ENCODE assay signal across 9 mouse cellular contexts in genomic region chr16:8638131-8638530, GRCm38 (mm10). TPM values are rescaled to one million over a fixed set of nuclear protein-coding genes. Genes with fewer than 3 reads are reported as not detected.
A peak's percentile ranks its signal among the peaks of the same experiment; 100 is the strongest.
DNase-seq lines count a peak whose midpoint lies in the region; ATAC-seq and TF ChIP-seq lines count a peak whose summit lies in the region.
"Had no signal": no experiment of that assay in that cellular context is flagged by ENCODE, and none has a peak within 500 bp of the region (broad histone marks: within the 10 kb centered on the region; RNA-seq: fewer than 3 reads in every experiment).

No protein-coding gene starts in this region.

- H3K9ac ChIP-seq in lung, embryonic 14.5 days = peak overlapping the region; percentile 66
- H3K9ac ChIP-seq in embryonic facial prominence, embryonic 15.5 days = peak overlapping the region; percentile 89
- H3K9ac ChIP-seq in intestine, embryonic 16.5 days (ENCODE audit: low read depth, low read length) = peak overlapping the region; percentile 83
- peak overlapping the region; percentile 55 for H3K9ac ChIP-seq in neural tube, embryonic 14.5 days (replicated peaks; ENCODE audit: low read depth, low read length)

- ATAC-seq in lung, embryonic 14.5 days (ENCODE audit: insufficient read depth) = no peak
- no peak for ATAC-seq in embryonic facial prominence, embryonic 15.5 days (ENCODE audit: insufficient number of reproducible peaks, low FRiP score, low TSS enrichment, low read depth)
- ATAC-seq in intestine, embryonic 16.5 days = no peak
- ATAC-seq in neural tube, embryonic 14.5 days (ENCODE audit: low read depth) = no peak

- intact Hi-C loops in left cerebral cortex, postnatal 25 days (cut with DNase I) = loop anchor here (10.0 kb wide), 1 partner anchor 143 kb away; no protein-coding TSS in a partner anchor

- H3K27me3 ChIP-seq in lung, embryonic 14.5 days (ENCODE audit: insufficient read depth, low read length) = no peaks in the 10 kb centered on the region
- no peaks in the 10 kb centered on the region for H3K27me3 ChIP-seq in embryonic facial prominence, embryonic 15.5 days
- no peaks in the 10 kb centered on the region for H3K27me3 ChIP-seq in intestine, embryonic 16.5 days (replicated peaks; ENCODE audit: control insufficient read depth, insufficient read depth, low read length)
- H3K27me3 ChIP-seq in neural tube, embryonic 14.5 days (ENCODE audit: control insufficient read depth, insufficient read depth, low read length) = no peaks in the 10 kb centered on the region

- no peak for TF ChIP-seq CTCF in lung, embryonic 14.5 days (IDR thresholded peaks at IDR 0.05; ENCODE audit: low read depth)

- peak; percentile 10 for DNase-seq in lung, embryonic 14.5 days
- DNase-seq in lung, postnatal 14 days = no peak
- DNase-seq in left cerebral cortex, postnatal 25 days (ENCODE audit: low spot score in 2 of 2) = no peak
- DNase-seq in cerebellum, adult 8-10 months = no peak
- no peak for DNase-seq in kidney, adult 11 months

- H3K4me3 ChIP-seq in lung, embryonic 14.5 days (ENCODE audit: low read depth, low read length) = peak overlapping the region; percentile 84
- peak overlapping the region; percentile 62 for H3K4me3 ChIP-seq in embryonic facial prominence, embryonic 15.5 days (replicated peaks)
- peak overlapping the region; percentile 62 for H3K4me3 ChIP-seq in intestine, embryonic 16.5 days (ENCODE audit: low read length)
- H3K4me3 ChIP-seq in neural tube, embryonic 14.5 days (ENCODE audit: low read depth, low read length) = peak overlapping the region; percentile 64

- WGBS in lung, embryonic 14.5 days = 26% methylated on average over 7 of the region's 7 CpGs
- WGBS in embryonic facial prominence, embryonic 15.5 days = 35% methylated on average over 7 of the region's 7 CpGs
- 32% methylated on average over 7 of the region's 7 CpGs for WGBS in intestine, embryonic 16.5 days
- WGBS in neural tube, embryonic 14.5 days = 57% methylated on average over 7 of the region's 7 CpGs

- H3K36me3 ChIP-seq in lung, embryonic 14.5 days (ENCODE audit: insufficient read depth) = peaks cover 34% of the 10 kb centered on the region
- peaks cover 22% of the 10 kb centered on the region; the same call in 1 of the 2 replicates for H3K36me3 ChIP-seq in embryonic facial prominence, embryonic 15.5 days
- 0 out of 2 replicates have a peak, but pooled peaks cover 2% of the 10 kb centered on the region for H3K36me3 ChIP-seq in intestine, embryonic 16.5 days (ENCODE audit: control insufficient read depth, insufficient read depth, low read length)
- 0 out of 2 replicates have a peak, but pooled peaks cover 3% of the 10 kb centered on the region for H3K36me3 ChIP-seq in neural tube, embryonic 14.5 days (ENCODE audit: control insufficient read depth, insufficient read depth, low read length)

- peaks cover 13% of the 10 kb centered on the region; the same call in 1 of the 2 replicates for H3K4me1 ChIP-seq in lung, embryonic 14.5 days (ENCODE audit: insufficient read depth)
- H3K4me1 ChIP-seq in embryonic facial prominence, embryonic 15.5 days = peaks cover 22% of the 10 kb centered on the region
- H3K4me1 ChIP-seq in intestine, embryonic 16.5 days (ENCODE audit: control insufficient read depth, insufficient read depth, low read length) = peaks cover 17% of the 10 kb centered on the region
- H3K4me1 ChIP-seq in neural tube, embryonic 14.5 days (ENCODE audit: control insufficient read depth, insufficient read depth, low read length) = peaks cover 15% of the 10 kb centered on the region

- H3K9me3 ChIP-seq in lung, embryonic 14.5 days (ENCODE audit: low read depth, low read length) = no peaks in the 10 kb centered on the region
- H3K9me3 ChIP-seq in embryonic facial prominence, embryonic 15.5 days (replicated peaks) = no peaks in the 10 kb centered on the region
- H3K9me3 ChIP-seq in intestine, embryonic 16.5 days (ENCODE audit: control insufficient read depth, low read length) = no peaks in the 10 kb centered on the region
- H3K9me3 ChIP-seq in neural tube, embryonic 14.5 days (ENCODE audit: control insufficient read depth, low read length) = no peaks in the 10 kb centered on the region

- H3K27ac ChIP-seq in lung, embryonic 14.5 days (ENCODE audit: low read depth) = peak overlapping the region; percentile 90; the same call in 1 of the 2 replicates
- peak overlapping the region; percentile 84 for H3K27ac ChIP-seq in embryonic facial prominence, embryonic 15.5 days (replicated peaks)
- H3K27ac ChIP-seq in intestine, embryonic 16.5 days (ENCODE audit: low read length) = peak overlapping the region; percentile 86
- H3K27ac ChIP-seq in neural tube, embryonic 14.5 days (ENCODE audit: low read depth, low read length) = peak overlapping the region; percentile 56; the same call in 1 of the 2 replicates

- peak overlapping the region; percentile 79 for H3K4me2 ChIP-seq in lung, embryonic 14.5 days
- peak overlapping the region; percentile 86 for H3K4me2 ChIP-seq in embryonic facial prominence, embryonic 15.5 days (replicated peaks)
- H3K4me2 ChIP-seq in intestine, embryonic 16.5 days (ENCODE audit: low read depth, low read length) = peak overlapping the region; percentile 72
- peak overlapping the region; percentile 81 for H3K4me2 ChIP-seq in neural tube, embryonic 14.5 days (ENCODE audit: low read depth, low read length)

RNA-seq across cellular contexts. Expression of gene Tmem186, which starts 0.6 kb away (rescaled TPM):
- polyA plus RNA-seq in lung, embryonic 14.5 days (2014; fragmentation: Nextera tagmentation; extraction: Ambion mirVana) = 11.7 and 12.3 TPM in 2 replicates
- 19.3 and 19.5 TPM in 2 replicates for polyA plus RNA-seq in embryonic facial prominence, embryonic 15.5 days (2015; fragmentation: Nextera tagmentation; extraction: Ambion mirVana)
- polyA plus RNA-seq in intestine, embryonic 16.5 days (2015; fragmentation: Nextera tagmentation; extraction: Ambion mirVana) = 23.9 and 24.2 TPM in 2 replicates
- polyA plus RNA-seq in neural tube, embryonic 14.5 days (2014; fragmentation: Nextera tagmentation; extraction: Ambion mirVana) = 13.8 and 17.7 TPM in 2 replicates
- 10 to 100 TPM; 12.6 to 12.8 TPM for total RNA-seq in left cerebral cortex, postnatal 25 days (2021)

RNA-seq across cellular contexts. Expression of gene Pmm2, which starts 0.7 kb away (rescaled TPM):
- polyA plus RNA-seq in lung, embryonic 14.5 days (2014; fragmentation: Nextera tagmentation; extraction: Ambion mirVana) = 51.7 and 52.0 TPM in 2 replicates
- 56.4 and 57.6 TPM in 2 replicates for polyA plus RNA-seq in embryonic facial prominence, embryonic 15.5 days (2015; fragmentation: Nextera tagmentation; extraction: Ambion mirVana)
- 126 and 128 TPM in 2 replicates for polyA plus RNA-seq in intestine, embryonic 16.5 days (2015; fragmentation: Nextera tagmentation; extraction: Ambion mirVana)
- polyA plus RNA-seq in neural tube, embryonic 14.5 days (2014; fragmentation: Nextera tagmentation; extraction: Ambion mirVana) = 38.7 and 39.4 TPM in 2 replicates
- total RNA-seq in left cerebral cortex, postnatal 25 days (2021) = 10 to 100 TPM; 26.8 to 31.0 TPM

RNA-seq across cellular contexts. Expression of gene Carhsp1, which starts 33.8 kb away (rescaled TPM):
- 27.6 and 27.7 TPM in 2 replicates for polyA plus RNA-seq in lung, embryonic 14.5 days (2014; fragmentation: Nextera tagmentation; extraction: Ambion mirVana)
- 80.4 and 84.0 TPM in 2 replicates for polyA plus RNA-seq in embryonic facial prominence, embryonic 15.5 days (2015; fragmentation: Nextera tagmentation; extraction: Ambion mirVana)
- 85.0 and 89.4 TPM in 2 replicates for polyA plus RNA-seq in intestine, embryonic 16.5 days (2015; fragmentation: Nextera tagmentation; extraction: Ambion mirVana)
- 58.5 and 73.7 TPM in 2 replicates for polyA plus RNA-seq in neural tube, embryonic 14.5 days (2014; fragmentation: Nextera tagmentation; extraction: Ambion mirVana)
- total RNA-seq in left cerebral cortex, postnatal 25 days (2021) = 10 to 100 TPM; 13.2 to 19.4 TPM

RNA-seq across cellular contexts. Expression of gene Gm5767, which starts 42.4 kb away (rescaled TPM):
- polyA plus RNA-seq in lung, embryonic 14.5 days (2014; fragmentation: Nextera tagmentation; extraction: Ambion mirVana) = not detected in 2 replicates
- polyA plus RNA-seq in embryonic facial prominence, embryonic 15.5 days (2015; fragmentation: Nextera tagmentation; extraction: Ambion mirVana) = not detected in 2 replicates
- polyA plus RNA-seq in intestine, embryonic 16.5 days (2015; fragmentation: Nextera tagmentation; extraction: Ambion mirVana) = not detected in 2 replicates
- polyA plus RNA-seq in neural tube, embryonic 14.5 days (2014; fragmentation: Nextera tagmentation; extraction: Ambion mirVana) = not detected in 2 replicates
- total RNA-seq in left cerebral cortex, postnatal 25 days (2021) = not detected
- total RNA-seq: left cerebral cortex, postnatal 36 days had no signal
